Mouse (Mus musculus): ENCODE measurements around the gene Commd7. TPM values are rescaled to one million over a fixed set of nuclear protein-coding genes. Genes with fewer than 3 reads are reported as not detected.

Gene Commd7
- 24.0 and 26.3 TPM in 2 replicates for polyA plus RNA-seq (2012; ENCODE audit: low replicate concordance)

DNA sequence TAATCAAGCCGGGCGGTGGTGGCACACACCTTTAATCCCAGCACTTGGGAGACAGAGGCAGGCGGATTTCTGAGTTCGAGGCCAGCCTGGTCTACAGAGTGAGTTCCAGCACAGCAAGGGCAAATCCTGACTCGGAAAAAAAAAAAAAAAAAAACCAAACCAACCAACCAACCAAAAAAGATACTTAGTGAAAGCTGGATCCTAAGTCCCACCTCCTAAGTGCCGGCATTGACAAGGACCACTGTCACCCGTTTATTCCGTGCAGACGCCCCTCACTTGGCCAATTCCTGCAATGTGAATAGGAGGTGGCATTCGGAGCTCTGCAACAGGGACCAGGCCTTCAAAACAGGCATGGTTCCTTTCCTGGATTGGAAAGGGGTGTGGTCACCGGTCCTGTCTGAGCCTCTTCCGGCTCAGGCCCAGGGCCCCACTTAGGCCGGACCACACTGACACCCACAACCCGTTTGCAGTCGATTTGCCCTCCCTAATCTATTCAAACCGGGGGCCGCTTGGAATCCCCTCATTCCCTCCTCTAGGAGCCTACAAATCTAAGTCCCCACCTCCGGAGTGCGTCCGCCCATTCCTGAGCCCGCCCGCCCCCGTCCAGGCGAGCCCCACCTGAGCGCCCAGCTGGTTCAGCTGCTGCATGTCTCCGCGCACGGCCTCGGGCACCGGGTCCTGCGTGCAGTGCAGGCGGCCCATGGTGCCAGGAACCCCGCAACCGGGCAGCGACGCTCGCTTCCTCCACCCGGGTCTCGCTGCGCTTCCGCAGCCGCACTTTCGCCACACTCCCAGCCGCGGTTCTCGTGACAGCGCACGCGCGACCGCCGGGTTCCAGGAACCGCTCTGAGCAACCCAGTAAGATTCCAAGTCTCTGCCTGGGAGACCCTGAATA is at the start of gene Commd7:
Gene Commd7, minus strand, starts transcription at position 806 of the 895 bp plus-strand sequence.

DNA sequence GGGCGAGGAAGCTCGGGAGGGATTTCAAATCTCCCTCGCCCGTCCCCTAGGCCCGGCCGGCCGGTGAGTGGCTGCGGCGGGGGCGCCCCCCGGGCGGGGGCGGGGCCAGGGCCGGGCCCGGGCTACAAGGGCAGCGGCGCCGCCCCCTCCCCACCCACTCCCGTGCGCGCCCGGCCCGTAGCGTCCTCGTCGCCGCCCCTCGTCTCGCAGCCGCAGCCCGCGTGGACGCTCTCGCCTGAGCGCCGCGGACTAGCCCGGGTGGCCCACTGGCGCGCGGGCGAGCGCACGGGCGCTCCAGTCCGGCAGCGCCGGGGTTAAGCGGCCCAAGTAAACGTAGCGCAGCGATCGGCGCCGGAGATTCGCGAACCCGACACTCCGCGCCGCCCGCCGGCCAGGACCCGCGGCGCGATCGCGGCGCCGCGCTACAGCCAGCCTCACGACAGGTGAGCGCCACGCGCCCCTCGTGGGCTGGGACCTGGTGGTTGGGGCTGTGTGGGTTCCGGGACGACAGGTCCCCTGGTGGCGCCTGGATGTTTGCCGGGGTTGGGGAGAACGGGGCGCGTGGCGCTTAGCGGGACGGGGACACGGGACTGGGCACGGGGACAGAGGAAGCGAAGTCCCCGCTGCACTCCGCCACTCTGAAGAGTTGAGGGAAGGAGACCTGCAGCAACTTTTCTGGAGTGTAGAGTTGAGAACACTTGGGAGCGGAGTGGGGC is 16.9 kb upstream of the Commd7 start, which contains the start of gene Dnmt3b:
Gene Dnmt3b, plus strand, starts transcription at position 153 of the 716 bp plus-strand sequence.

Other genes with a start within 250 kb of the Commd7 start
- gene 4930404H24Rik, start 140.0 kb downstream of the Commd7 start, polyA plus RNA-seq (2012; ENCODE audit: low replicate concordance), result not detected in 2 replicates
- gene Nol4l, start 102.8 kb downstream of the Commd7 start, polyA plus RNA-seq (2012; ENCODE audit: low replicate concordance), result 1.3 and 1.7 TPM in 2 replicates
- 2.2 and 5.8 TPM in 2 replicates for gene Dnmt3b, start 16.7 kb upstream of the Commd7 start, polyA plus RNA-seq (2012; ENCODE audit: low replicate concordance)
- not detected in 2 replicates for gene Dnmt3c, start 63.9 kb upstream of the Commd7 start, polyA plus RNA-seq (2012; ENCODE audit: low replicate concordance)
- gene Mapre1, start 108.5 kb upstream of the Commd7 start, polyA plus RNA-seq (2012; ENCODE audit: low replicate concordance), result 2.0 and 4.0 TPM in 2 replicates
- 0.30 and 0.46 TPM in 2 replicates for gene Efcab8, start 147.2 kb upstream of the Commd7 start, polyA plus RNA-seq (2012; ENCODE audit: low replicate concordance)
- gene Sun5, start 238.3 kb upstream of the Commd7 start, polyA plus RNA-seq (2012; ENCODE audit: low replicate concordance), result not detected in 2 replicates
- gene Bpifb2, start 242.3 kb upstream of the Commd7 start, polyA plus RNA-seq (2012; ENCODE audit: low replicate concordance), result not detected in 2 replicates